Mouse (Mus musculus): ENCODE measurements around the gene Cntnap2.

DNA sequence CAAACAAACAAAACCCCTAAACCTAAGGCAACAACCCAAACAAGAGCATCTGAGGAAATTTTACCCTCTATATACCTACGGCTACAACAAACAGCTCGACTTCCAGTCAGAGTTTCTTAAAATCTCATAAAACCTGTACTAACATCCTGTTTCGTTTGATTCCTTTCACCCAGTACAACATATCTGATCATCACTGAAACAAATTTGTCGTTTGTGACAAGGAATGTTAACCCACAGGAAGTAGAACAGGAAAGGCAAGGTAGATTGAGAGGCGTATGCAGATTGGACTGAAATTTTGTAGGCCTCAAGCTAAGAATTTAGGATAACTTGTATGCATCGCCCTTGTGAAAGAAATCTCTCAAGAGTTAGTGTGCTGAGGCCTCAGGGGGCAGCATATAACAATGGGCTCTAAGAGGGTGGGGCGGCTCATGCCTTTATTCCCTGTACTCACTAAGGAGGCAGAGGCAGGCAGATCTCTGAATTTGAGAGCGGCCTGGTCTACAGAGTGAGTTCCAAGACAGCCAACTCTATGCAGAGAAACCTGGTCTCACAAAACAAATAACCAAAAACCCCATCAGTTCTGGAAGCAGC lies 2291.0 kb downstream of the Cntnap2 start:
- TF ChIP-seq JUND (conservative IDR thresholded peaks at IDR 0.05; ENCODE audit: low read depth, low read length) (no peak), CHD2 (IDR thresholded peaks at IDR 0.05; ENCODE audit: low read length) (no peak), RAD21 (IDR thresholded peaks at IDR 0.05; ENCODE audit: low read depth, low read length) (no peak), ZKSCAN1 (IDR thresholded peaks at IDR 0.05; ENCODE audit: borderline replicate concordance, low read depth, low read length) (no peak), CTCF (conservative IDR thresholded peaks at IDR 0.05 in 1 of 2, IDR thresholded peaks at IDR 0.05 in 1 of 2; ENCODE audit: low read depth in 2 of 2, low read length in 2 of 2) (no peak), USF1 (IDR thresholded peaks at IDR 0.05; ENCODE audit: low read depth, low read length) (no peak), POLR2A (IDR thresholded peaks at IDR 0.05; ENCODE audit: low read depth, low read length) (no peak), ZNF384 (IDR thresholded peaks at IDR 0.05; ENCODE audit: low read depth, low read length) (no peak), EP300 (IDR thresholded peaks at IDR 0.05; ENCODE audit: low read length) (no peak)
